In the genomic region with DNA sequence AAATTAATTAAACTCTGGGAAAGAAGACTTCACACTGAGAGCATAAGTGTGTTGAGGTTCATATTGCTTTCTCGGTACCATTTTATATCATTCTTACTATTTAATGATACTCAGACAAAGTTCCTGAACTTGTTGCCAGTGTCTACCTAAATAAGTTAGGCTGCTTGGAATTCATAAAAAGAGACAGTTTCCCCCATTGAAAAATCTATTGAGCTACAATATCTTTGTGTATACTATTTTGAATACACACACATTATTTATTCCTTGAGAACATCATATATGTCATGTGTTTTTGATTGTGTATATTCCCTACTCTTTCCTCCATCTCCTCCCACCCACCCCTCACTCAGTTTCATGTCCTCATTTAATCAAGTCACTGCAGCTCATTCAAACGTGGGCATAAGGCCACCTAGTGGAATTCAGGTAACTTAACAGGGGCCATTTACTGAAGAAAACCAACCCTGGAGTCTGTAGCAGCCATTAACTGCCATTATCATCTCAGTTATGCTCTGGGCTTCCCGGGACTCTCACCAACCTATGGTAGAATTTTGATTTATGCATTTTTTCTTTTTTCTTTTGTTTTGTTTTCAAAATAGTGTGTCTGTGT, we compare ENCODE assay signal across 8 mouse cellular contexts. TPM values are rescaled to one million over a fixed set of nuclear protein-coding genes. Genes with fewer than 3 reads are reported as not detected.
DNase-seq lines count a peak whose midpoint lies in the region; ATAC-seq lines count a peak whose summit lies in the region.

No protein-coding gene starts in this region.

- intact Hi-C loops in left cerebral cortex, postnatal 14 days (cut with DNase I) = loop anchor here (2.0 kb wide), 1 partner anchor 128 kb away; a partner anchor contains a TSS

- H3K4me1 ChIP-seq in embryonic facial prominence, embryonic 15.5 days = no peaks in the 10 kb centered on the region
- 0 out of 2 replicates have a peak, but pooled peaks cover 8% of the 10 kb centered on the region for H3K4me1 ChIP-seq in lung, embryonic 15.5 days

- no peaks in the 10 kb centered on the region for H3K27me3 ChIP-seq in embryonic facial prominence, embryonic 15.5 days
- H3K27me3 ChIP-seq in lung, embryonic 15.5 days = no peaks in the 10 kb centered on the region; the same call in 1 of the 2 replicates

- no peaks in the 10 kb centered on the region for H3K36me3 ChIP-seq in embryonic facial prominence, embryonic 15.5 days
- H3K36me3 ChIP-seq in lung, embryonic 15.5 days = no peaks in the 10 kb centered on the region

- no peaks in the 10 kb centered on the region for H3K9me3 ChIP-seq in embryonic facial prominence, embryonic 15.5 days (replicated peaks)
- H3K9me3 ChIP-seq in lung, embryonic 15.5 days = no peaks in the 10 kb centered on the region

- DNase-seq in 3134 (ENCODE audit: extremely low read depth, insufficient read length, low spot score) (peak; percentile 44), A20 (ENCODE audit: low read depth, low spot score) (peak; percentile 90)
- no peak for DNase-seq in ovary, postnatal 10 days (ENCODE audit: low spot score)
- DNase-seq in urinary bladder, postnatal 4 days (ENCODE audit: low spot score in 2 of 2) = no peak
- no peak for DNase-seq in kidney, postnatal 10 days
- DNase-seq in left cerebral cortex, postnatal 14 days (ENCODE audit: low spot score in 2 of 2) = no peak

- H3K4me3 ChIP-seq in embryonic facial prominence, embryonic 15.5 days (replicated peaks) = no peak overlapping the region
- H3K4me3 ChIP-seq in lung, embryonic 15.5 days = peak overlapping the region; percentile 33

- peak overlapping the region; percentile 26 for H3K4me2 ChIP-seq in embryonic facial prominence, embryonic 15.5 days (replicated peaks)
- H3K4me2 ChIP-seq in lung, embryonic 15.5 days = peak overlapping the region; percentile 58

- no peak overlapping the region for H3K27ac ChIP-seq in embryonic facial prominence, embryonic 15.5 days (replicated peaks)
- H3K27ac ChIP-seq in lung, embryonic 15.5 days = peak overlapping the region; percentile 58

- ATAC-seq in embryonic facial prominence, embryonic 15.5 days (ENCODE audit: insufficient number of reproducible peaks, low FRiP score, low TSS enrichment, low read depth) = no peak
- no peak for ATAC-seq in lung, embryonic 15.5 days (ENCODE audit: borderline replicate concordance, extremely low read depth, low FRiP score, low TSS enrichment)

- no peak overlapping the region for H3K9ac ChIP-seq in embryonic facial prominence, embryonic 15.5 days
- no peak overlapping the region for H3K9ac ChIP-seq in lung, embryonic 15.5 days

- 51% methylated on average over 3 of the region's 3 CpGs for WGBS in embryonic facial prominence, embryonic 15.5 days
- WGBS in lung, embryonic 15.5 days = 51% methylated on average over 3 of the region's 3 CpGs

RNA-seq across cellular contexts. Expression of a gene that starts 0.7 kb away (rescaled TPM):
- polyA plus RNA-seq in embryonic facial prominence, embryonic 15.5 days (2015; fragmentation: Nextera tagmentation; extraction: Ambion mirVana) = 0.85 and 1.0 TPM in 2 replicates
- 2.4 and 3.5 TPM in 2 replicates for polyA plus RNA-seq in lung, embryonic 15.5 days (2015; fragmentation: Nextera tagmentation; extraction: Ambion mirVana)
- total RNA-seq in left cerebral cortex, postnatal 14 days (2021) = 1 to 10 TPM; 1.1 TPM

RNA-seq across cellular contexts. Expression of a gene that starts 26.4 kb away (rescaled TPM):
- polyA plus RNA-seq in embryonic facial prominence, embryonic 15.5 days (2015; fragmentation: Nextera tagmentation; extraction: Ambion mirVana) = not detected in 2 replicates
- not detected in 2 replicates for polyA plus RNA-seq in lung, embryonic 15.5 days (2015; fragmentation: Nextera tagmentation; extraction: Ambion mirVana)
- total RNA-seq in left cerebral cortex, postnatal 14 days (2021) = not detected

Comparison
In these comparisons a context has a peak if more than half of its experiments do, and no peak if none do; other contexts are left out.
1. DNase-seq: peak in 3134 (single experiment) and A20 (single experiment); none in ovary, postnatal 10 days (single experiment), urinary bladder, postnatal 4 days (0 of 2), kidney, postnatal 10 days (single experiment) and left cerebral cortex, postnatal 14 days (0 of 2).